Mouse (Mus musculus): Measurements from ENCODE around the gene E330009J07Rik. TPM values are rescaled to one million over a fixed set of nuclear protein-coding genes. Genes with fewer than 3 reads are reported as not detected.

E330009J07Rik gene
- total RNA-seq, 1 experiment from 2014 or later = 16.8 TPM

GRCm38 (mm10) chr6:40431356-40431755 lies 4.6 kb downstream of the E330009J07Rik start:
- no peak for ATAC-seq (ENCODE audit: extremely low read depth, insufficient number of reproducible peaks, low FRiP score, poor library complexity, severe bottlenecking)

- ATAC-seq (ENCODE audit: extremely low read depth, insufficient number of reproducible peaks, low FRiP score, poor library complexity, severe bottlenecking) = no peak
These were observed 5.1 kb downstream of the E330009J07Rik start for GRCm38 (mm10) chr6:40430878-40431277.

GRCm38 (mm10) chr6:40430251-40430650 lies 5.7 kb downstream of the E330009J07Rik start:
- peak; percentile 82 for ATAC-seq (ENCODE audit: extremely low read depth, insufficient number of reproducible peaks, low FRiP score, poor library complexity, severe bottlenecking)

- ATAC-seq (ENCODE audit: extremely low read depth, insufficient number of reproducible peaks, low FRiP score, poor library complexity, severe bottlenecking) = no peak
These were observed 6.4 kb downstream of the E330009J07Rik start for GRCm38 (mm10) chr6:40429521-40429931.

- ATAC-seq (ENCODE audit: extremely low read depth, insufficient number of reproducible peaks, low FRiP score, poor library complexity, severe bottlenecking) = no peak
These were observed 7.2 kb downstream of the E330009J07Rik start for GRCm38 (mm10) chr6:40428696-40429095.

GRCm38 (mm10) chr6:40427441-40427840 lies 8.5 kb downstream of the E330009J07Rik start:
- ATAC-seq (ENCODE audit: extremely low read depth, insufficient number of reproducible peaks, low FRiP score, poor library complexity, severe bottlenecking) = no peak

- peak; percentile 86; the same call in 1 of the 2 replicates for ATAC-seq (ENCODE audit: extremely low read depth, insufficient number of reproducible peaks, low FRiP score, poor library complexity, severe bottlenecking)
These were observed 12.2 kb downstream of the E330009J07Rik start for GRCm38 (mm10) chr6:40423774-40424173.

GRCm38 (mm10) chr6:40423013-40423412 lies 12.9 kb downstream of the E330009J07Rik start:
- no peak for ATAC-seq (ENCODE audit: extremely low read depth, insufficient number of reproducible peaks, low FRiP score, poor library complexity, severe bottlenecking)

GRCm38 (mm10) chr6:40421099-40421498 lies 14.8 kb downstream of the E330009J07Rik start:
- ATAC-seq (ENCODE audit: extremely low read depth, insufficient number of reproducible peaks, low FRiP score, poor library complexity, severe bottlenecking) = no peak

- no peak for ATAC-seq (ENCODE audit: extremely low read depth, insufficient number of reproducible peaks, low FRiP score, poor library complexity, severe bottlenecking)
These were observed 17.5 kb downstream of the E330009J07Rik start for GRCm38 (mm10) chr6:40418386-40418785.

- no peak for ATAC-seq (ENCODE audit: extremely low read depth, insufficient number of reproducible peaks, low FRiP score, poor library complexity, severe bottlenecking)
These were observed 20.1 kb downstream of the E330009J07Rik start for GRCm38 (mm10) chr6:40415799-40416198.

GRCm38 (mm10) chr6:40413565-40413964 lies 22.4 kb downstream of the E330009J07Rik start:
- no peak for ATAC-seq (ENCODE audit: extremely low read depth, insufficient number of reproducible peaks, low FRiP score, poor library complexity, severe bottlenecking)

- ATAC-seq (ENCODE audit: extremely low read depth, insufficient number of reproducible peaks, low FRiP score, poor library complexity, severe bottlenecking) = no peak
These were observed 22.9 kb downstream of the E330009J07Rik start for GRCm38 (mm10) chr6:40413046-40413445.

GRCm38 (mm10) chr6:40411085-40411484 lies 24.9 kb downstream of the E330009J07Rik start:
- ATAC-seq (ENCODE audit: extremely low read depth, insufficient number of reproducible peaks, low FRiP score, poor library complexity, severe bottlenecking) = no peak

- no peak for ATAC-seq (ENCODE audit: extremely low read depth, insufficient number of reproducible peaks, low FRiP score, poor library complexity, severe bottlenecking)
These were observed 32.2 kb downstream of the E330009J07Rik start for GRCm38 (mm10) chr6:40403640-40404285.

- no peak for ATAC-seq (ENCODE audit: extremely low read depth, insufficient number of reproducible peaks, low FRiP score, poor library complexity, severe bottlenecking)
These were observed 33.9 kb downstream of the E330009J07Rik start for GRCm38 (mm10) chr6:40402031-40402430.

- no peak for ATAC-seq (ENCODE audit: extremely low read depth, insufficient number of reproducible peaks, low FRiP score, poor library complexity, severe bottlenecking)
These were observed 42.7 kb downstream of the E330009J07Rik start for GRCm38 (mm10) chr6:40393213-40393612.

- ATAC-seq (ENCODE audit: extremely low read depth, insufficient number of reproducible peaks, low FRiP score, poor library complexity, severe bottlenecking) = no peak
These were observed 45.0 kb downstream of the E330009J07Rik start for GRCm38 (mm10) chr6:40390975-40391374.

- ATAC-seq (ENCODE audit: extremely low read depth, insufficient number of reproducible peaks, low FRiP score, poor library complexity, severe bottlenecking) = no peak
These were observed 47.3 kb downstream of the E330009J07Rik start for GRCm38 (mm10) chr6:40388660-40389059.

- no peak for ATAC-seq (ENCODE audit: extremely low read depth, insufficient number of reproducible peaks, low FRiP score, poor library complexity, severe bottlenecking)
These were observed 50.3 kb downstream of the E330009J07Rik start for GRCm38 (mm10) chr6:40385682-40386081.

- no peak for ATAC-seq (ENCODE audit: extremely low read depth, insufficient number of reproducible peaks, low FRiP score, poor library complexity, severe bottlenecking)
These were observed 54.0 kb downstream of the E330009J07Rik start for GRCm38 (mm10) chr6:40381908-40382307.
